Mouse (Mus musculus): Measurements from ENCODE around the gene 2010003K11Rik. TPM values are rescaled to one million over a fixed set of nuclear protein-coding genes. Genes with fewer than 3 reads are reported as not detected.

Gene 2010003K11Rik
- total and polyA plus RNA-seq, 3 experiments: not detected

DNA sequence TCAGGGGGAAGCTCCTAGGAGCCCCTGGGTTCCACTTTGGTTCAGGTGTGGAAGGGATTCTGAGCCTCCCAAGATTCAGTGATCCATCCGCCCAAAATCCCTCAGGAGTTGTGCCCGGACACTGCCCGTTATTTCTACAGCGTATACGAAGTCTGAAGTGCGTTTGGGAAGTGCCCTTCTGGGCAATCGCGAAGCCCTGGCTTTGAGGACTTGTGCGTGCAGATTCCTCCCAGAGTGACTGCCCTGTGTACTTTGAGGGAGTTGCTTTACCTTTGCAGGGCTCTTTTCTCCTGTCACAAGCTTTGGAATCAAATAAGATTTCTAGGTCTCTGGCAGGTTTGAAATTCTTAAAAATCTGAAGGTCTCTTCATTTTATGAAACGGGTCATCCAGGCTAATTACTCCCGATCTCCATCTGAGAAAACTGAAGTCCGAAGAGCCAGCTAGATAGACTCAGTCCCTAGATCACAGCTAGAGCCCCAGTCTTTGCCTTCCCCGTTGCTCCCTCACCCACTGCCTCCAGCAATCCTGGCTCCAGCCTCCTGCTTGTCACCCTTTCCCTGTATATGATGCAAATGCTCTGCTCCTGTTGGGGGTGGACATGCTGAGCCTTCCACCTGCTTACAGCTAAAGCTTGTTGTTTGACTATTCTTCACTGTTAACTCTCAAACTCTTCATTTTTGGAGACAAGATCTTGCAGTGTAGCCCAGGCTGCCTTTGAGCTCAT lies 12.9 kb upstream of the 2010003K11Rik start:
- TF ChIP-seq UBTF (IDR thresholded peaks at IDR 0.05; ENCODE audit: low read depth, low read length): no peak
- TF ChIP-seq NRF1 (IDR thresholded peaks at IDR 0.05; ENCODE audit: low read depth, low read length): no peak
- no peak for TF ChIP-seq CHD1 (IDR thresholded peaks at IDR 0.05; ENCODE audit: low read depth, low read length)
- no peak for TF ChIP-seq MAFK (IDR thresholded peaks at IDR 0.05; ENCODE audit: insufficient replicate concordance, low read length)
- no peak for TF ChIP-seq ZC3H11A (IDR thresholded peaks at IDR 0.05; ENCODE audit: low read depth, low read length)
- TF ChIP-seq ZMIZ1 (IDR thresholded peaks at IDR 0.05; ENCODE audit: low read depth, low read length): no peak
- no peak for TF ChIP-seq USF1 (IDR thresholded peaks at IDR 0.05; ENCODE audit: low read depth, low read length)
- TF ChIP-seq IRF4 (IDR thresholded peaks at IDR 0.05; ENCODE audit: low read depth, low read length): no peak
- no peak for TF ChIP-seq TBP (conservative IDR thresholded peaks at IDR 0.05; ENCODE audit: low read depth, low read length)
- no peak for TF ChIP-seq ZNF384 (IDR thresholded peaks at IDR 0.05; ENCODE audit: low read depth, low read length)
- no peak for TF ChIP-seq POLR2AphosphoS2 (IDR thresholded peaks at IDR 0.05; ENCODE audit: low read depth, low read length)
- no peak for TF ChIP-seq ETS1 (conservative IDR thresholded peaks at IDR 0.05; ENCODE audit: low read depth, low read length)
- TF ChIP-seq MYC (IDR thresholded peaks at IDR 0.05; ENCODE audit: low read depth, low read length): no peak
- no peak for TF ChIP-seq RAD21 (IDR thresholded peaks at IDR 0.05; ENCODE audit: low read depth, low read length)
- TF ChIP-seq USF2 (conservative IDR thresholded peaks at IDR 0.05; ENCODE audit: low read depth, low read length): no peak
- TF ChIP-seq PAX5 (IDR thresholded peaks at IDR 0.05; ENCODE audit: low read length): no peak
- TF ChIP-seq CTCF (conservative IDR thresholded peaks at IDR 0.05 in 1 of 2, IDR thresholded peaks at IDR 0.05 in 1 of 2; ENCODE audit: low read depth in 2 of 2, low read length in 2 of 2): no peak
- TF ChIP-seq HCFC1 (IDR thresholded peaks at IDR 0.05; ENCODE audit: low read depth, low read length): no peak
- dilution Hi-C loops (cut with MboI; ENCODE audit: extremely low pct_ligation_motif_present, extremely low pct_unique_long_range_greater_than_20kb, low sequenced_read_pairs): no loop called here
- Histone ChIP-seq H3K4me1 (ENCODE audit: control insufficient read depth in 1 of 2, insufficient read depth in 2 of 2) (peaks cover 0 to 39% of the 10 kb centered on the region in 2 experiments; a peak in 2 of 4 replicates), H3K27ac (ENCODE audit: insufficient read depth, low read depth) (no peak overlapping the region), H3K36me3 (replicated peaks in 1 of 2; ENCODE audit: control insufficient read depth in 1 of 2, insufficient read depth in 1 of 2, low read length in 1 of 2) (no peaks in the 10 kb centered on the region), H3K9ac (ENCODE audit: insufficient read depth, low read depth) (peak overlapping the region; percentile 9; the same call in 1 of the 2 replicates), H3K4me3 (replicated peaks in 1 of 3; ENCODE audit: low read depth in 2 of 3, low read length in 2 of 3, poor library complexity in 1 of 3) (peak overlapping the region; percentile 52 to 77 (median 76)), H3K27me3 (replicated peaks) (no peaks in the 10 kb centered on the region), H3K9me3 (replicated peaks; ENCODE audit: low read length) (no peaks in the 10 kb centered on the region), H3K4me2 (ENCODE audit: insufficient read depth, low read depth, poor library complexity, severe bottlenecking) (peak overlapping the region; percentile 82), H3K79me2 (replicated peaks; ENCODE audit: control insufficient read depth, extremely low read depth, insufficient read depth, poor library complexity, severe bottlenecking) (no peaks in the 10 kb centered on the region)
- in situ Hi-C loops (cut with MboI; ENCODE audit: low pct_ligation_motif_present, low pct_unique_long_range_greater_than_20kb, low sequenced_read_pairs): no loop called here
- no peak for DNase-seq (ENCODE audit: extremely low read depth)
